Mouse (Mus musculus) liver, embryonic 14.5 days (tissue): ENCODE data around the gene Smndc1.

ENCODE experiments used
- CTCF ChIP-seq: IDR thresholded peaks from 2 replicates; pipeline ENCODE4 v1.5.1; 2016; ENCODE audit warnings: antibody characterized with exemption, low read depth, control low read depth
- EP300 ChIP-seq: IDR thresholded peaks from 2 replicates; pipeline ENCODE4 v1.6.1; 2016; ENCODE audit warnings: antibody characterized with exemption, low read depth

- TF ChIP-seq EP300 = no peak
- TF ChIP-seq CTCF = no peak
Observed at GRCm38 (mm10) chr19:53364551-53364950, 25.8 kb downstream of the Smndc1 start.
